Mouse (Mus musculus) liver, embryonic 14.5 days (tissue): Measurements from ENCODE around the gene Mark2. TPM values are rescaled to one million over a fixed set of nuclear protein-coding genes. Genes with fewer than 3 reads are reported as not detected.

ENCODE experiments used
- ATAC-seq: fragments of 200-750 bp; cut with Nextera tagmentation; 2 replicates; pipeline ENCODE4 v1.8.0; 2017; ENCODE audit warnings: moderate number of reproducible peaks, mild to moderate bottlenecking, moderate library complexity; ENCODE audit not compliant: insufficient read depth
- DNase-seq, 3 experiments: peaks; one replicate each; pipeline ENCODE4 v3.0.0-alpha.2; 2012 to 2013; ENCODE audit warnings: low read depth in 3 of 3, low spot score in 3 of 3
- H3K27ac ChIP-seq: fragments of 300-500 bp; sonication (generic); 2 replicates; pipeline ENCODE4 v1.5.1; 2014; ENCODE audit warnings: moderate library complexity, mild to moderate bottlenecking, control low read depth, inconsistent platforms
- H3K27me3 ChIP-seq: fragments of 300-500 bp; sonication (generic); 2 replicates; pipeline ENCODE4 v1.6.1; 2014; ENCODE audit warnings: mild to moderate bottlenecking, low read length, moderate library complexity; ENCODE audit not compliant: control insufficient read depth, insufficient read depth
- H3K36me3 ChIP-seq: fragments of 300-500 bp; sonication (generic); replicated peaks from 2 replicates; pipeline ENCODE4 v1.6.1; 2014; ENCODE audit warnings: low read depth; ENCODE audit not compliant: control insufficient read depth, insufficient read depth
- H3K4me1 ChIP-seq, 2 experiments: fragments of 200-500 bp in 1 of 2; fragments of 300-500 bp in 1 of 2; sonication (generic) in 1 of 2; replicated peaks; 2 replicates each; pipeline ENCODE4 v1.6.1; 2012 to 2014; ENCODE audit warnings: antibody characterized with exemption in 1 of 2, inconsistent platforms in 1 of 2, low read length in 1 of 2; ENCODE audit not compliant: control insufficient read depth in 2 of 2, insufficient read depth in 2 of 2
- H3K4me2 ChIP-seq: fragments of 300-500 bp; sonication (generic); 2 replicates; pipeline ENCODE4 v1.6.1; 2014; ENCODE audit warnings: low read depth, mild to moderate bottlenecking, control low read depth, moderate library complexity
- H3K4me3 ChIP-seq, 2 experiments: fragments of 200-500 bp in 1 of 2; fragments of 300-500 bp in 1 of 2; sonication (generic) in 1 of 2; 2 replicates each; pipeline ENCODE4 v1.5.1; 2012 to 2014; ENCODE audit warnings: low read depth in 2 of 2, low read length in 2 of 2, mild to moderate bottlenecking in 2 of 2, control low read depth in 1 of 2, inconsistent platforms in 1 of 2, moderate library complexity in 1 of 2; ENCODE audit not compliant: insufficient read depth in 1 of 2
- H3K9ac ChIP-seq: fragments of 300-500 bp; sonication (generic); replicated peaks from 2 replicates; pipeline ENCODE4 v1.6.1; 2014; ENCODE audit warnings: mild to moderate bottlenecking, control low read depth, moderate library complexity
- H3K9me3 ChIP-seq: fragments of 300-500 bp; sonication (generic); 2 replicates; pipeline ENCODE4 v1.6.1; 2016; ENCODE audit warnings: low read length, mixed read lengths; ENCODE audit not compliant: control insufficient read depth
- CTCF ChIP-seq: IDR thresholded peaks from 2 replicates; pipeline ENCODE4 v1.5.1; 2016; ENCODE audit warnings: antibody characterized with exemption, low read depth, control low read depth
- EP300 ChIP-seq: IDR thresholded peaks from 2 replicates; pipeline ENCODE4 v1.6.1; 2016; ENCODE audit warnings: antibody characterized with exemption, low read depth
- WGBS: fragments of 180-500 bp; shearing (Covaris S2); extraction: QIAGEN DNeasy Blood & Tissue Kit; methylation state at CpG from one replicate; pipeline ENCODE4 v1.1.7; 2014; ENCODE audit not compliant: insufficient replicate concordance; 5-methylcytosine and 5-hydroxymethylcytosine counted together
- polyA plus RNA-seq, 2 experiments: library from polyadenylated mRNA; depleted of rRNA in 1 of 2; stranded (reverse) in 1 of 2; unstranded in 1 of 2; fragments of >200 nt; fragmentation: Nextera tagmentation in 1 of 2; extraction: Ambion mirVana in 1 of 2; gene quantifications; 2 replicates each; pipeline versions ENCODE4 v1.2.1 to v1.2.3; 2012 to 2014

The Mark2 gene
- polyA plus RNA-seq, 2 experiments = 14.3 to 17.4 TPM

- DNase-seq (no peak), ATAC-seq (no peak)
- Histone ChIP-seq H3K9ac (no peak overlapping the region), H3K36me3 (no peaks in the 10 kb centered on the region), H3K27me3 (no peaks in the 10 kb centered on the region), H3K4me2 (no peak overlapping the region), H3K4me3 (no peak overlapping the region), H3K4me1 (peaks cover 14 to 24% of the 10 kb centered on the region in 2 experiments), H3K9me3 (no peaks in the 10 kb centered on the region), H3K27ac (no peak overlapping the region)
- WGBS = 79% methylated on average over 1 of the region's 1 CpGs
- no peak for TF ChIP-seq CTCF
- no peak for TF ChIP-seq EP300
Measured at GRCm38 (mm10) chr19:7300078-7300477, 41.6 kb downstream of the Mark2 start.

- no peak for ATAC-seq
- no peaks in the 10 kb centered on the region for H3K27me3 ChIP-seq
- DNase-seq = no peak
- no peak overlapping the region for H3K4me2 ChIP-seq
- H3K9ac ChIP-seq = no peak overlapping the region
- no peak overlapping the region for H3K4me3 ChIP-seq
- H3K4me1 ChIP-seq = peaks cover 19 to 31% of the 10 kb centered on the region in 2 experiments
- no peaks in the 10 kb centered on the region for H3K9me3 ChIP-seq
- no peak overlapping the region for H3K27ac ChIP-seq
- H3K36me3 ChIP-seq = no peaks in the 10 kb centered on the region
- no peak for TF ChIP-seq EP300
- no peak for TF ChIP-seq CTCF
Measured at GRCm38 (mm10) chr19:7299052-7299451, 42.6 kb downstream of the Mark2 start.

- ATAC-seq = no peak
- Histone ChIP-seq H3K4me1 (peaks cover 24 to 40% of the 10 kb centered on the region in 2 experiments), H3K36me3 (no peaks in the 10 kb centered on the region), H3K27ac (peak overlapping the region; percentile 81), H3K4me2 (peak overlapping the region; percentile 83), H3K27me3 (no peaks in the 10 kb centered on the region), H3K9ac (no peak overlapping the region), H3K4me3 (peak overlapping the region in 1 of 2 experiments; percentile 61; a peak in 1 of 4 replicates), H3K9me3 (no peaks in the 10 kb centered on the region)
- 61% methylated on average over 4 of the region's 4 CpGs for WGBS
- no peak for TF ChIP-seq CTCF
- no peak for TF ChIP-seq EP300
- no peak for DNase-seq
Measured at GRCm38 (mm10) chr19:7295959-7296358, 45.7 kb downstream of the Mark2 start.

GRCm38 (mm10) chr19:7295071-7295658, 46.5 kb downstream of the Mark2 start:
- H3K9me3 ChIP-seq = no peaks in the 10 kb centered on the region
- no peaks in the 10 kb centered on the region for H3K27me3 ChIP-seq
- H3K36me3 ChIP-seq = no peaks in the 10 kb centered on the region; the same call in 1 of the 2 replicates
- peak overlapping the region; percentile 68 for H3K9ac ChIP-seq
- 12% methylated on average over 15 of the region's 15 CpGs for WGBS
- peak; percentile 90 for ATAC-seq
- H3K4me2 ChIP-seq = peak overlapping the region; percentile 83
- H3K4me1 ChIP-seq = peaks cover 24 to 40% of the 10 kb centered on the region in 2 experiments
- H3K4me3 ChIP-seq = peak overlapping the region; percentile 61 to 65
- H3K27ac ChIP-seq = peak overlapping the region; percentile 81
- peak; percentile 52 to 66 (median 62) for DNase-seq
- TF ChIP-seq EP300 (peak; percentile 33; the same call in 1 of the 2 replicates), CTCF (no peak)

GRCm38 (mm10) chr19:7294098-7294876, 47.4 kb downstream of the Mark2 start:
- peak overlapping the region; percentile 61 to 65 for H3K4me3 ChIP-seq
- no peak for TF ChIP-seq EP300
- TF ChIP-seq CTCF = no peak

More at GRCm38 (mm10) chr19:7294098-7294876, 47.4 kb downstream of the Mark2 start:
- peaks cover 24 to 38% of the 10 kb centered on the region in 2 experiments for H3K4me1 ChIP-seq
- peak overlapping the region; percentile 83 for H3K4me2 ChIP-seq
- H3K27me3 ChIP-seq = no peaks in the 10 kb centered on the region
- no peaks in the 10 kb centered on the region; the same call in 1 of the 2 replicates for H3K36me3 ChIP-seq
- no peaks in the 10 kb centered on the region for H3K9me3 ChIP-seq
- no peak for ATAC-seq
- peak overlapping the region; percentile 68 for H3K9ac ChIP-seq
- no peak overlapping the region for H3K27ac ChIP-seq
- no peak for DNase-seq
- WGBS = 35% methylated on average over 8 of the region's 8 CpGs
